Mouse (Mus musculus) left cerebral cortex, adult 2 months (tissue): ENCODE data around the gene Zhx3. TPM values are rescaled to one million over a fixed set of nuclear protein-coding genes. Genes with fewer than 3 reads are reported as not detected.
A peak's percentile ranks its signal among the peaks of the same experiment; 100 is the strongest.

Experiments
- DNase-seq, 2 experiments: peaks; one replicate each; pipeline ENCODE4 v3.0.0; 2021 to 2022; ENCODE audit warnings: low spot score in 2 of 2, mixed read lengths in 1 of 2; ENCODE audit errors: extremely low spot score in 1 of 2
- H3K27ac ChIP-seq: fragments of 200-600 bp; 2 replicates; pipeline ENCODE4 v1.8.1; 2022
- H3K4me3 ChIP-seq: fragments of 200-600 bp; 2 replicates; pipeline ENCODE4 v1.8.1; 2022
- CTCF ChIP-seq: fragments of 200-600 bp; IDR thresholded peaks from 2 replicates; pipeline ENCODE4 v1.8.1; 2022; ENCODE audit warnings: antibody characterized with exemption, mild to moderate bottlenecking, moderate library complexity
- intact Hi-C: fragments of 180-260 bp; cut with DNase I; formaldehyde crosslinking; loops from one replicate; pipeline ENCODE4 v1.15.1; 2025
- long read RNA-seq, 2 experiments: library from polyadenylated mRNA; stranded (forward); transcript quantifications; one replicate each; pipeline ENCODE4 v2.0.0; 2021; ENCODE audit warnings: borderline mapping rate in 2 of 2
- total RNA-seq, 2 experiments: library from RNA; stranded (reverse); gene quantifications; 2 replicates each; pipeline ENCODE4 v1.2.3; 2021

The Zhx3 gene
- total RNA-seq = 10 to 100 TPM; 67.8 to 81.4 TPM
- long read RNA-seq, experiment 1, full-length matches to known transcripts = 9 of 31 reads
- long read RNA-seq, experiment 1, partial matches to known transcripts = 9 of 31 reads
- long read RNA-seq, experiment 1, other reads (novel, unspliced or antisense) = 13 of 31 reads
- long read RNA-seq, experiment 2, full-length matches to known transcripts = 8 of 35 reads
- long read RNA-seq, experiment 2, partial matches to known transcripts = 11 of 35 reads
- long read RNA-seq, experiment 2, other reads (novel, unspliced or antisense) = 16 of 35 reads

DNA sequence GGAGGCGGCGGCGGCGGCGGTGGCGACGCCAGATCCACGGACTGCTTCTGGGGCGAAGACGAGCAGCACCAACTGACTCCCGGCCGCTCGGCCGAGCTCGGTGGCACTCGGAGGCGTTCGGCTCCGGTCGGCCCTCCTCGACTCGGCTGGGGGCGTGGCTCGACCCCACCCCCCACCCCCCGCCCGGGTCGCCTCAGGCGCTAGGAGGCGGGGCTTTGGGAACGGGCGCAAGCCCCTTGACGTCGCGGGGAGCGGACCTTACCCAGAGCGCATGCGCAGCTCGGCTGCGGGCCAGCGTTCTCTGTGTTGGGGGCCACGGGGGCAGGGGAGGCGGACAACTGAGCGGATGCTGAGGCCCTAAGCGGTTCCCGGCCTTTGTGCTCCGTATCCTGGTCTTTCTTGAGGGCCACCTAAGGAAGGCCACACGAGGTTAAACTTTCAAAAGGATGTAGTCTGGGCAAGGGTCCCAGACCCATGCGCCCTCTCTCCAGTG is at the start of gene Zhx3:
Zhx3 (minus strand) TSS at position 109 of the 493 bp plus-strand sequence.
- H3K27ac ChIP-seq = peak within 1 kb of the TSS; percentile 97
- intact Hi-C loops = loop anchor here (2.0 to 5.0 kb wide), 4 partner anchors 66 to 226 kb away; partner anchors contain the start of genes Plcg1 and Top1
- TF ChIP-seq CTCF = no peak
- peak within 1 kb of the TSS; percentile 80 for H3K4me3 ChIP-seq
- peak; percentile 90 to 91 for DNase-seq

DNA sequence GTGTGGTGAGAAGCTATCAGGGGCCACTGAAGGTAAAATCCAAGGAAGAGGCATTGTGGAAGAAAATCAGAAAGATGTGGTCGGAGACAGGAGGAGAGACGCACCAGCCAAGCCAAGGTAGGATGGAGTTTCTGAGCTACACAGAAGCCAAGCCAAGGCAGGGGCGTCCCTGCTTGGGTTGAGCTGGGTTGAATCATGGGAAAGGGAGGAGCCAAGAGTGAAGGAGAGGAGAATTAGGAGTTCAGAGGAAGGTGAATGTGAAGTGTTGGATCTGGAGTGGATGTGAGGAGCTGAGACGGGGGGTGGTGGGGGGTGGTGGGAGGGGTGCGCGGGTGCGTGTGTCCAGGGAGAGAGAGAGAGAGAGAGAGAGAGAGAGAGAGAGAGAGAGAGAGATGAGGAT is 48.5 kb upstream of the Zhx3 start:
- intact Hi-C loops = no loop called here
- H3K27ac ChIP-seq = no peak overlapping the region
- no peak for TF ChIP-seq CTCF
- no peak for DNase-seq
- H3K4me3 ChIP-seq = no peak overlapping the region

DNA sequence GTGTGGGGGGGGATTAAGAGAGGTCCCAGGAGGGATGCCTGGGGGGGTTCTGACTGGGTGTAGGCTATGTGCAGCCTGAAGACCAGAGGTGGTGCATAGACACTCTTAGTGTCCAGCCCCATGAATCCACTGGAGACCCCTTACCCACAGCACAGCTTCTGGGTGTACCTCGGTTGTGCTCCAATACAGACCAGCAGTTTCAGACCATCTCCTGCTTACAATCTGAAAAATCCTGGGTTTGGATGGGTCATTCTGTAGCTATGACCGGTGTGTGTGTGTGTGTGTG is 46.1 kb upstream of the Zhx3 start:
- H3K4me3 ChIP-seq = no peak overlapping the region
- intact Hi-C loops = no loop called here
- H3K27ac ChIP-seq = no peak overlapping the region
- no peak for DNase-seq
- TF ChIP-seq CTCF = no peak

GRCm38 (mm10) chr2:160918154-160918929 is 45.5 kb upstream of the Zhx3 start:
- no peak overlapping the region for H3K27ac ChIP-seq
- intact Hi-C loops = no loop called here
- DNase-seq = no peak
- TF ChIP-seq CTCF = no peak
- no peak overlapping the region for H3K4me3 ChIP-seq

DNA sequence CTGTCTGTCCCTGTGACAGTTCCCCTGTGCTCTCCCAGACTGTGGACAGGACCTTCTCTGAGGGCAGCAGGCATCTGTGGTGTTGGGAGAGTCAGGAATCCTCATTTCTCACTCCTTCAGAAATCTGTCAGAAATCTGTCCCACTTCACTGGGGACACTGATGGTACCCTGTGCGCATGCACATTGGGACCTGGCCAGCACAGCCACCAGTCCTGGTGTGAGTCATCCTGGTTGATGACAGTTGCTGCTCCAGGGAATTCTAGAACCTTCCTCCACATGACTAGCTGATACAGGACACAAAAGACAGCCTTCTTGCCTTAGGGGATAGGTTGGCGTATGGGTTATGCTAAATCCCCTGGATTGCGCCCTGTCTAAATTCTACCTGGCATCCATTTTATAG is 44.5 kb upstream of the Zhx3 start:
- TF ChIP-seq CTCF = no peak
- Histone ChIP-seq H3K4me3 (no peak overlapping the region), H3K27ac (no peak overlapping the region)
- DNase-seq = no peak
- intact Hi-C loops = no loop called here

DNA sequence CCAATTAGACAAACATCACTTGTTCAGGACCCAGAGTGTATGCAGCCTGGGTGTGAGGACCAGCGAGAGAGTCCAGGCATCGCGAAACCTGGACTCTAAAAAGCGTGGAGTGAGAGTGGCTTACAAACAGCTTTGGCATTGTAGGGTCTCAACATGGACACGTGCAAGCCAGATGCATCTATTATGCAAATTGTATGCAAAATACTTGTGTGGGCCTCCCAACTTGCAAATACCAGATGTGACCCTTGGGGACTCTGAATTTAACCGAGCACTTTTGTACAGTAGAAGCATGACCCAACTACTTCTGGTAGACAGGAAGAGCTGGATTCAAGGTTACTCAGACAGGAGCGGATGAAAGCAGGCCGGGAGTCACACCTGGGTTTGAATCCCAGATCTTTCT is 43.9 kb upstream of the Zhx3 start:
- Histone ChIP-seq H3K4me3 (no peak overlapping the region), H3K27ac (no peak overlapping the region)
- no peak for DNase-seq
- intact Hi-C loops = no loop called here
- TF ChIP-seq CTCF = no peak

DNA sequence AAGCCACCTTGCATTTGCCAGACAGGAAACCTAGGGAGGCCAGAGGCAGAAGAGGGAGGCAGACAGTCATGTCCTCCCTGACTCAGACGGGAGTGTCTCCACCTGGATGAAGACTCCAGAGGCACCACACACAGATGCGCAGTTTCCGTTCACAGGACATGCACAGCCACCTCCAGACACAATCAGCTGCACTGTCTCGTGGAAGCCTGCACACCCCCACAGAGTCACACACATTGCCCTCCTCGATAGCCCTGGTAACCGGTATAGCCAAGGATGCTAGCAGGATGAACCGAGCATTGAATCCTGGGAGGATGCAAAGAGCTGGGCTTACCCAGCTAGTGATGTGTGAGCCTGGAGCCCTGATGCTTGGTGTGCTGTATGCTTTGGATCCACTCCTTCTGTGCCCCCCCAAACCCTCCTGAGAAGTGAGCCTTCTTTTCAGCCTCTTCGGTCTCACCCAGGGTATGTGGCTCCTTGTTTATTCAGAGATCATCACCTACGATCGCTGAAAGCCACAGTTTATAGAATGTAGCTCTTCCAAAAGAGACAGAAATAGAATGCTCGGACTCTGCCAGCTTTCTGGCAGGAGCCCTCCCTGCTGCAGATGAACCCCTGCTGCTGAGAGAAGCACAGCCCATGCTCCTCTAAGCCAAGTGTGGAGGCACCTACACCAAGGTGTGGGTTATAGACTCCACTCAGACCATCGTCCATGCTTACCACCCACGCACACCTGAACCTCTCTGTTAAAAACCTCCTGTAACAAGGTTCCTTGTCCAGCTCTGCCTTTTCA is 43.2 kb upstream of the Zhx3 start:
- Histone ChIP-seq H3K27ac (no peak overlapping the region), H3K4me3 (no peak overlapping the region)
- intact Hi-C loops = no loop called here
- DNase-seq = no peak
- no peak for TF ChIP-seq CTCF

- Histone ChIP-seq H3K4me3 (no peak overlapping the region), H3K27ac (no peak overlapping the region)
- no peak for TF ChIP-seq CTCF
- no peak for DNase-seq
- intact Hi-C loops = no loop called here
Measured at GRCm38 (mm10) chr2:160914656-160915055, 41.9 kb upstream of the Zhx3 start.

DNA sequence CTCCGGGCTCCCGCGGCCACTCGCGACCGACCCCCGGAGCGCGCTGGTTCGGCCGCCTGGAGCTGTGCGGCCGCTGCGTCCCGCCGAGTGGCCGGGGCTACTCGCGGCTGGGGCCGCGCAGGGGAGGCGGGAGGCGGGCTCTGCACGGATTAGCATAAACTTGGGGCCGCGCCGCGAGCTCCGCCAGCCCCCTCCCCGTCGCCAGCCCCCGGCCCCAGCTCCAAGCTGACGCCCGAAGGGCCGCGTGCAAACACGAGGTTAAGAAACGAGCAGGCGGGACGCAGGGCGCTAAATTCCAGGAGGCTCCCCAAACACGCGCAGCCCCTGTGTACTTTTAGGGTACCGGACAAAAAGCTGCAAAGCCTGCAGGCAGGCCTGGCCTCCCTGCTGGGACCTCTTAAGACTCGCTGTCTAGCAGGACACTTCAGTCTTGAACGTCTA is 39.5 kb upstream of the Zhx3 start, which contains the start of gene Emilin3:
Emilin3 (minus strand) TSS at position 98 of the 441 bp plus-strand sequence.
- Histone ChIP-seq H3K27ac (no peak within 1 kb of the TSS), H3K4me3 (peak within 1 kb of the TSS; percentile 35)
- no peak for DNase-seq
- TF ChIP-seq CTCF = no peak
- intact Hi-C loops = no loop called here

- Histone ChIP-seq H3K27ac (no peak overlapping the region), H3K4me3 (peak overlapping the region; percentile 35)
- TF ChIP-seq CTCF = no peak
- no peak for DNase-seq
- intact Hi-C loops = no loop called here
Measured at GRCm38 (mm10) chr2:160911558-160912201, 38.9 kb upstream of the Zhx3 start.

DNA sequence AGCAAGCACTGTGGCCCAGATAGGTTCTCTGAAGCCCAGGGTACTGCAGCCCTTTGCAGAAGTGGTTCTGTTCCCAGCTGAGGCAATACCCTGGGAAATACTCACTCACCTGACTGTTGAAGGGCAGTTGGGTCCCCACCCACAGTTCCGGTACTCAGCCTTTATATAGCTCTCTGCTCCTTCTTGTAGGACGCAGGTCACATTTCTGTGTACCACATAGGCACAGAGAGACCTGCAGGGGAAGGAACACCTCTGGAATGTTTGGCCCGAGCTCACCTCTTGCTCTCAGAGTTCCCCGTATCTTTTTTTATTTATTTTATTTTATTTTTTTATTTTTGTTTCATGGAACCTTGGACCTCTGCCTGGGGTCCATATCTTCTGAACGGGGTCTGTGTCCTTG is 37.8 kb upstream of the Zhx3 start:
- no peak for DNase-seq
- Histone ChIP-seq H3K4me3 (no peak overlapping the region), H3K27ac (no peak overlapping the region)
- no peak for TF ChIP-seq CTCF
- intact Hi-C loops = no loop called here
